Mouse (Mus musculus) spleen, adult 2 months (tissue): Measurements from ENCODE around the gene Ppp1r14a. TPM values are rescaled to one million over a fixed set of nuclear protein-coding genes. Genes with fewer than 3 reads are reported as not detected.

Experiments used
- DNase-seq, 2 experiments: peaks; one replicate each; pipeline versions ENCODE4 v3.0.0 to v3.0.0-alpha.2; 2012 to 2021; ENCODE audit warnings: low spot score in 2 of 2, low read depth in 1 of 2
- H3K27ac ChIP-seq: fragments of 200-500 bp; 2 replicates; pipeline ENCODE4 v1.5.1; 2012; ENCODE audit warnings: low read length, inconsistent platforms; ENCODE audit not compliant: insufficient read depth
- H3K27me3 ChIP-seq: fragments of 200-500 bp; 2 replicates; pipeline ENCODE4 v1.6.1; 2012; ENCODE audit warnings: mild to moderate bottlenecking, moderate library complexity, low read length, inconsistent platforms; ENCODE audit not compliant: control insufficient read depth, insufficient read depth
- H3K36me3 ChIP-seq: fragments of 200-500 bp; 2 replicates; pipeline ENCODE4 v1.6.1; 2012; ENCODE audit warnings: mild to moderate bottlenecking, low read length, inconsistent platforms; ENCODE audit not compliant: control insufficient read depth, insufficient read depth
- H3K4me1 ChIP-seq: fragments of 200-500 bp; 2 replicates; pipeline ENCODE4 v1.6.1; 2011; ENCODE audit warnings: inconsistent platforms; ENCODE audit not compliant: control insufficient read depth, insufficient read depth, insufficient read length
- H3K4me3 ChIP-seq: fragments of 200-500 bp; 2 replicates; pipeline ENCODE4 v1.5.1; 2011; ENCODE audit warnings: mild to moderate bottlenecking, inconsistent platforms; ENCODE audit not compliant: insufficient read depth, insufficient read length; ENCODE audit errors: extremely low read depth
- CTCF ChIP-seq: fragments of 200-500 bp; IDR thresholded peaks from 2 replicates; pipeline ENCODE4 v1.5.1; 2011; ENCODE audit warnings: mild to moderate bottlenecking, inconsistent platforms; ENCODE audit not compliant: insufficient read depth, insufficient read length, insufficient replicate concordance; ENCODE audit errors: extremely low read depth
- POLR2A ChIP-seq: fragments of 200-500 bp; IDR thresholded peaks from 2 replicates; pipeline ENCODE4 v1.6.1; 2011; ENCODE audit warnings: low read depth, low read length, inconsistent platforms
- WGBS: fragments of 180-500 bp; shearing (Covaris S2); methylation state at CpG from one replicate; pipeline ENCODE4 v1.1.7; 2018; 5-methylcytosine and 5-hydroxymethylcytosine counted together
- polyA plus RNA-seq: library from polyadenylated mRNA; depleted of rRNA; stranded (reverse); fragments of >200 nt; gene quantifications from 2 replicates; pipeline ENCODE4 v1.2.3, GENCODE M21; 2012

Gene Ppp1r14a
- polyA plus RNA-seq, 1 experiment = 27.3 TPM

DNA sequence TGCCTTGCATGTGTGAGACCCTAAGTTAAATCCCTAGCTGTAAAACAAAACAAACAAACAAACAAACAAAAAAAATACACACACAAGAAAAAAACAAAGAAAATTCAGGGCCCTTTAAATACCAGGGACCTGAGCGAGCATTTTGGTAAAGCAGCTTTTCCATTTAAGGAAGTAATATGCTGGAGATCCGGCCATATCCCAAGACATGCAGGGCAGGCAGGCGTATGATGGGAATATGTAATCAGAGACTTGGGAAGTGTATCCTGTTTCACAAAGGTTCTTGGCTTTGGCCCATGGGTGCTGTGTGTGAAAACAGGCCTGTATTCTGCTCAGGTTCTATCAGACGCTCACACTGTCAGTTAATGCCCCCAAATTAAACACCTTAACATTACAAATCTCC lies 11.6 kb upstream of the Ppp1r14a start:
- Histone ChIP-seq H3K36me3 (no peaks in the 10 kb centered on the region), H3K27me3 (no peaks in the 10 kb centered on the region), H3K27ac (no peak overlapping the region), H3K4me1 (peaks cover 6% of the 10 kb centered on the region), H3K4me3 (no peak overlapping the region)
- no peak for DNase-seq
- 80% methylated on average over 4 of the region's 4 CpGs for WGBS
- TF ChIP-seq CTCF = no peak

DNA sequence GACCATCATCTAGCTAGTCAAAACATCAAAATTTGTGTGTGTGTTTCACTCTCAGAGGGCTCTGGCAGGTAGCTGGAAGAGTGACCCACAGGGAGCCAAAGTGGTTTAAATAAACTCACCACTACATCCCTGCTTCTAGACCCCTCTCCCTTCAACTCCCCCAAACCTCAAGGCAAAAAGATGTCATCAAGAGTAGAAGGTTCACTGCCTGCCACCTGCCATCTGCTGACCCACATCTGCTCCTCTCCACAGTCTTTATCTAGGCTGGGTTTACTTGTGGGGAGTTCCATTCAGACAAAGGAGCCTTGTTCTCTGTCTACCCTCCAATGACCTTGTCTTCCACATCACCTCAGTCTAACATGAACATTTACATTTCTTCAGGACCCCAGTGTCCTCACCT lies 9.8 kb upstream of the Ppp1r14a start:
- DNase-seq = no peak
- no peaks in the 10 kb centered on the region for H3K36me3 ChIP-seq
- no peak for TF ChIP-seq CTCF
- TF ChIP-seq POLR2A = no peak
- H3K27me3 ChIP-seq = no peaks in the 10 kb centered on the region
- no peak overlapping the region for H3K4me3 ChIP-seq
- H3K27ac ChIP-seq = no peak overlapping the region
- H3K4me1 ChIP-seq = peaks cover 6% of the 10 kb centered on the region

DNA sequence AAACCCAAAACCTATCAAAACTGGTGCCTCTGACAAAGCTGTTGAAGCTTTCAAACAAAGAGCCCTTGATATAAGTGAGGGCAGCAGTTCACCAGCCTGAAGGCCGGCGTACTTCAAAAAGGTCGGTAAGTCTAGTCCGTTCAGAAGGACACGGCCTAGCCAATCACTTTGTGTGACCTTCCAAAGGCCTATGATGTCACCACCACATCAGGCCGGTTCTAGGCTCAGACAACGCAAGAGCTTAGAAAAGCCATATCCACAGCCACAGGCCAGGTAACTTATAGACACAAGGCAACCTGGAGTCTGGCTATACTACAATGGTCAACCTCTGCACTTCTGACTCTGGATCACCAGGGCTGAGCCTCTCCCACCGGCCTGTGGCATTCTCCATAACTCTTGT lies 9.2 kb upstream of the Ppp1r14a start:
- WGBS = 90% methylated on average over 8 of the region's 8 CpGs
- no peak overlapping the region for H3K4me3 ChIP-seq
- TF ChIP-seq CTCF (no peak), POLR2A (no peak)
- H3K4me1 ChIP-seq = peaks cover 6% of the 10 kb centered on the region
- no peaks in the 10 kb centered on the region for H3K36me3 ChIP-seq
- no peak overlapping the region for H3K27ac ChIP-seq
- no peak for DNase-seq
- no peaks in the 10 kb centered on the region for H3K27me3 ChIP-seq

DNA sequence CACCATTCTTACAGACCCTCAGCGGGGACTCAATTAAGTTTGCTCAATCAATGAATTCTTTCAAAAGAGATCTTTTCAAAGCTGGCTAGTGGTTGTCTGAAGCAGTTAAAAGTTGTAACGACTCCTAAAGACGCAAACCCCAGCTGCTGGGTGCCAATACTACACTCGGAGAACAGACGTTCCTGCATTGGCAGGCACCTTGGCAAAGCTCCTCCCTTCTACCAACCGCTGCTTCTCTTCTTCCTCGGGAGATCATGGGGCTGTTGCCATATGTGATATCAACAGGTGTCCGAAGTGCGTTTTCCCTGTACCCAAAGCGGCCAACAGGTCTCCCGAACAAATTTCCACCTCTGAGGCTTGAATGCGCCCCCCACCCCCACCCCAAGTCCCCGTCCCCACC lies 8.3 kb upstream of the Ppp1r14a start:
- Histone ChIP-seq H3K4me3 (peak overlapping the region; percentile 75; the same call in 1 of the 2 replicates), H3K27ac (no peak overlapping the region), H3K27me3 (no peaks in the 10 kb centered on the region), H3K36me3 (no peaks in the 10 kb centered on the region), H3K4me1 (peaks cover 6% of the 10 kb centered on the region)
- no peak for TF ChIP-seq CTCF
- no peak for TF ChIP-seq POLR2A
- DNase-seq = no peak
- WGBS = 13% methylated on average over 13 of the region's 13 CpGs

DNA sequence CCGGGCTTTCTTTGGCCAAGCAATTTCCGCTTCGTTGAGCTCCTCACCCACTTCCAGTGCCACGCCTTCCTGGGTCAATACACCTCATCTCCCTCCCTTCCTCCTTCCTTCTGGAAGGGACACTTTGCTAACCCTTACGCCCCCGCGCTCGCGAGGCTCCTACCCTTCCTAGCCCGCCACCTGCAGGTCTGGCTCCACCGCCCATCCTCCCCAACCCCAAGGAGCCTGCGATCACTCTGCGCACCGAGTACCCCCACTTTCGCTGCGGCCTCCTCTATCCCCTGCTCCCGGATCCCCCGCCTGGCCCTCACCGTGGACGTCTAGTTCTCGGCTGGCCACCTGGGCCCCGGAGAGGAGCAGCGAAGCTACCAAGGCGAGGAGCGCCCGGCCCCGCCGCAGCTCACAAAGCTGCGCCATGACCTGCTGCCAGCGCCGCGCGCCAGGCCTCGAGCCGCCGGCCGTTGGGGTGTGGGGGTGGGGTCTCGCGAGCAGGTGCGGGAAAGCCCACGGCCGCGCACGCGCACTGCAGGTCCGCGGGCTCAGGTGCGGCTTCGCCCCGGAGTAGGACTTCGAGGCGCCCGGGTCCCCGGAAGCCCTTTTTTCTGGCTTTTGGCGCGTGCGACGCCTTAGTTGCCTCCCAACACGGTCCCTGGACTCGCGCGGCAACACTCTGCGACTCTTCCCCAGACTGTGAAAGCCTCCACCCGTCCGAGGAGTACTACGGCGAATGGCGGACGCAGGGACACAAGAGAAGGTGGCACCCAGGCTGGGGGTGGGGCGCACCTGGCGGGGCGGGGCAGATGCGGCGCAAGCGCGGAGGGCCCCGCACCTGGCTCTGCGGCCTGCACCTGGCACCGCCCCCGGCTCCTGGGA lies 7.7 kb upstream of the Ppp1r14a start, which contains the start of gene Spint2:
Gene Spint2, minus strand, starts transcription at position 712 of the 873 bp plus-strand sequence.
- TF ChIP-seq POLR2A (no peak), CTCF (no peak)
- Histone ChIP-seq H3K4me1 (peaks cover 6% of the 10 kb centered on the region), H3K36me3 (no peaks in the 10 kb centered on the region), H3K27ac (peak within 1 kb of the TSS; percentile 60), H3K4me3 (peak within 1 kb of the TSS; percentile 75), H3K27me3 (no peaks in the 10 kb centered on the region)
- whole genome bisulfite sequencing = 1% methylated on average over 80 of the region's 80 CpGs
- peak; percentile 36 to 71 for DNase-seq

DNA sequence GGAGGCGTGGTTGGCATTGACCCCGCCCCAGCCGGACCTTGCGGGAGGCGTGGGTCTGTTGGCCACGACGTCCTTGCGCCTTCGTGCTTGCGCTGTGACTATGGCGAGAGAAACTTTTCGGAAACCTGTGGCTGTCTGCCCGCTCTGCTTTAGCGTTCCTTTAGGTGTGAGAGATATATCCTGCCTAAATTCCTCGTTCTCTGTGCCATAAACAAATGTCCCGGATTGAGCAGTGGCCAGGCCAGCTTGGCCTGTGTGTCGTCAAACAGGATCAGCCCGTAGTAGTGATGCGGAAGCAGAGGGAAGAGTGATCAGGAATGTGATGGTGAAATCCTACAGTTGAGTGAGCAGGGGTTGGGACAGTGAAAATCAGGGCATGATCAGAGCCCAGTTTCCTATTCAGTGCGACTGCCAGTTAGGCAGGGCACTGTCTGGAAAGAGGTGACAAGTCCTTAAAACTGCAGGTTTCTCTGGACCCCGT lies 7.0 kb upstream of the Ppp1r14a start:
- Histone ChIP-seq H3K36me3 (no peaks in the 10 kb centered on the region), H3K4me3 (peak overlapping the region; percentile 75; the same call in 1 of the 2 replicates), H3K4me1 (peaks cover 6% of the 10 kb centered on the region), H3K27me3 (no peaks in the 10 kb centered on the region), H3K27ac (no peak overlapping the region)
- TF ChIP-seq CTCF = no peak
- WGBS = 18% methylated on average over 21 of the region's 21 CpGs
- DNase-seq = no peak

DNA sequence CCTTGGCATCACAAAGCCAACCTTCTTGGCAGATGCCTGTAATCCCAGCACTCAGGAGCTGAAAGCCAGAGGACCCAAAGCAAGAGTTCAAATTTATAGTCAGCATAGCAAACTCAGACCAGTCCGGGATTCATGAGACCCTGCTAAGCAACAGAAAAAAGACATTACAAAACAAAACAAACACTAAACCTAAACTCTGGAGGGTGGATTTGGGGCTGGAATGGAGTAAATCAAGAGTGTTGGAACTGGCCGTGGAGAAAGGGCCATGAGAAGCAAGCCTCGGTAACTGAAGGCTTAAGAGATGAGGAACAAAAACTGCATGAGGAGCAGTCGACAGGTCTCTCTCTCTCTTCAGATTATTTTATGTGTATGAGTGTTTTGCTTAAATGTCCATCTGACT lies 5.2 kb upstream of the Ppp1r14a start:
- TF ChIP-seq CTCF (no peak), POLR2A (no peak)
- no peak overlapping the region for H3K27ac ChIP-seq
- H3K36me3 ChIP-seq = no peaks in the 10 kb centered on the region
- no peak overlapping the region for H3K4me3 ChIP-seq
- no peak for DNase-seq
- H3K4me1 ChIP-seq = peaks cover 9% of the 10 kb centered on the region
- WGBS = 74% methylated on average over 4 of the region's 4 CpGs
- no peaks in the 10 kb centered on the region for H3K27me3 ChIP-seq
